Mouse (Mus musculus): ENCODE results near the gene Rab4b.

- TF ChIP-seq POLR2A (IDR thresholded peaks at IDR 0.05; ENCODE audit: borderline replicate concordance, extremely low read depth, low read depth, low read length) (peak; percentile 70), CTCF (IDR thresholded peaks at IDR 0.05; ENCODE audit: insufficient read depth, low read length) (no peak)
Measured at GRCm38 (mm10) chr7:27195681-27196611, 17.2 kb upstream of the Rab4b start, which contains the start of the genes BC024978 and Snrpa.
